8 mouse cellular contexts compared by ENCODE assay signal in the genomic region with DNA sequence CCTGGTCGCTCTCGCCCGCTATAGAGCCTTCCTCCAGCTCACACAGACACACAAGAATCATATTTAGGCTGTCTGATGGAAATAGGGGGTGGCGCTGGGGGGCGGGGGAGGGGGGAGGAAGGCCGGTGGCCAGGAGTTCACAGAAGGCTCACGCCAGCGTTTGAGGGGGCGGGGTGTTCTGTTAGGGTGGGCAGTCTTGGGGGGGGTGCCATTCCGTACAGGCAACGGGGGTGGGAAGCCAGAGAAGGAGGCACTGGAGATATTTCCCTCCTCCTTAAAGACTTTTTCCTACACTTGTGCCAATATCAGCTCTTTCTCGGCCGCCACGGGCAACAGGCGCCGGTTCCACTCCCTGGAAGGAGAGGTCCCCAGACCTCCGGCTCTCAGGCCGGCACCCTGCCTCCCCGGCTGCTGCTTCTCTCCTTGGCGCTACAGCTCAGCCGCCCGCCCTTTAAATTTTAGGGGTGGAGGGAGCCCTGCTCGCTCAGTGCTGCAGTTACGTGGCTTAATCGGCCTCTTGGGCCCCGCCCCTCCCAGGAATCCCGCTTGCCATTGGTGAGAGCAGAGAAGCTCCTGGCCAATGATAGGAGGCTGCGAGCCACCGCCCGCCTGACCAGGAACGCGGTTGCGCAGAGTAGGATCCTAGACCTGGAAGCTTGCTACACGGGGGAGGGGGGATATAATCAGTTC. TPM values are rescaled to one million over a fixed set of nuclear protein-coding genes. Genes with fewer than 3 reads are reported as not detected.
A peak's percentile ranks its signal among the peaks of the same experiment; 100 is the strongest.
DNase-seq lines count a peak whose midpoint lies in the region; ATAC-seq and TF ChIP-seq lines count a peak whose summit lies in the region.

No protein-coding gene starts in this region.

- H3K4me3 ChIP-seq in MEL (ENCODE audit: control insufficient read depth in 1 of 2, insufficient read depth in 1 of 2, low read depth in 2 of 2, low read length in 2 of 2): peak overlapping the region; percentile 61 to 83
- H3K4me3 ChIP-seq in cerebellum, adult 2 months (replicated peaks; ENCODE audit: insufficient read depth, low read depth, low read length): peak overlapping the region; percentile 91
- peak overlapping the region; percentile 58 for H3K4me3 ChIP-seq in forebrain, postnatal 0 days (ENCODE audit: low read depth, low read length)
- peak overlapping the region; percentile 60 for H3K4me3 ChIP-seq in lung, embryonic 16.5 days (ENCODE audit: low read length)

- H3K4me2 ChIP-seq in forebrain, postnatal 0 days (ENCODE audit: low read depth): peak overlapping the region; percentile 93
- peak overlapping the region; percentile 84 for H3K4me2 ChIP-seq in lung, embryonic 16.5 days (ENCODE audit: low read depth, low read length)

- peaks cover 0 to 10% of the 10 kb centered on the region in 2 experiments; a peak in 3 of 4 replicates for H3K4me1 ChIP-seq in MEL (ENCODE audit: control insufficient read depth in 1 of 2, insufficient read depth in 2 of 2, low read length in 2 of 2)
- H3K4me1 ChIP-seq in cerebellum, adult 2 months (ENCODE audit: control insufficient read depth, insufficient read depth, low read length): no peaks in the 10 kb centered on the region
- H3K4me1 ChIP-seq in forebrain, postnatal 0 days (ENCODE audit: insufficient read depth): peaks cover 4% of the 10 kb centered on the region; the same call in 1 of the 2 replicates
- peaks cover 39% of the 10 kb centered on the region for H3K4me1 ChIP-seq in lung, embryonic 16.5 days (replicated peaks; ENCODE audit: control insufficient read depth, insufficient read depth, low read length)

- DNase-seq in MEL (ENCODE audit: low read depth, low spot score): peak; percentile 98
- peak; percentile 97 to 99 for DNase-seq in cerebellum, adult 2 months
- DNase-seq in forebrain, postnatal 0 days: peak; percentile 97
- DNase-seq in heart, postnatal 4 days: peak; percentile 97
- peak; percentile 88 for DNase-seq in layer of hippocampus, adult 9-10 months (ENCODE audit: low spot score)
- peak; percentile 76 for DNase-seq in ovary, postnatal 10 days (ENCODE audit: low spot score)
- peak; percentile 93 for DNase-seq in thymus, postnatal 10 days (ENCODE audit: low spot score in 2 of 2)

- no peaks in the 10 kb centered on the region for H3K79me2 ChIP-seq in MEL (ENCODE audit: control insufficient read depth, insufficient read depth, low read length, poor library complexity)

- peaks cover 0 to 6% of the 10 kb centered on the region in 2 experiments; a peak in 2 of 4 replicates for H3K36me3 ChIP-seq in MEL (ENCODE audit: control insufficient read depth in 1 of 2, insufficient read depth in 2 of 2, low read length in 2 of 2)
- no peaks in the 10 kb centered on the region for H3K36me3 ChIP-seq in forebrain, postnatal 0 days (ENCODE audit: insufficient read depth)
- H3K36me3 ChIP-seq in lung, embryonic 16.5 days (ENCODE audit: control insufficient read depth, insufficient read depth, low read length): no peaks in the 10 kb centered on the region

- H3K9ac ChIP-seq in MEL (ENCODE audit: control insufficient read depth, low read depth, low read length, poor library complexity, severe bottlenecking): peak overlapping the region; percentile 62
- peak overlapping the region; percentile 62 for H3K9ac ChIP-seq in forebrain, postnatal 0 days
- peak overlapping the region; percentile 70 for H3K9ac ChIP-seq in lung, embryonic 16.5 days (ENCODE audit: low read length)

- WGBS in cerebellum, adult 2 months: 0% methylated on average over 34 of the region's 34 CpGs
- 0% methylated on average over 34 of the region's 34 CpGs for WGBS in forebrain, postnatal 0 days
- under 1% methylated on average over 34 of the region's 34 CpGs for WGBS in lung, embryonic 16.5 days

- no peak for TF ChIP-seq CTCF in MEL (IDR thresholded peaks at IDR 0.05 in 2 of 3, conservative IDR thresholded peaks at IDR 0.05 in 1 of 3; ENCODE audit: control insufficient read depth in 1 of 3, insufficient read depth in 1 of 3, low read depth in 2 of 3, low read length in 3 of 3, poor library complexity in 1 of 3, severe bottlenecking in 1 of 3)
- no peak for TF ChIP-seq CTCF in cerebellum, adult 2 months (IDR thresholded peaks at IDR 0.05; ENCODE audit: borderline replicate concordance, insufficient read depth, low read depth, low read length)
- TF ChIP-seq CTCF in forebrain, postnatal 0 days (IDR thresholded peaks at IDR 0.05; ENCODE audit: low read depth): no peak

- H3K27me3 ChIP-seq in MEL (ENCODE audit: control insufficient read depth in 1 of 2, insufficient read depth in 2 of 2, low read length in 2 of 2): no peaks in the 10 kb centered on the region; a peak in 1 of 4 replicates
- H3K27me3 ChIP-seq in cerebellum, adult 2 months (ENCODE audit: control insufficient read depth, insufficient read depth, low read length): no peaks in the 10 kb centered on the region
- no peaks in the 10 kb centered on the region for H3K27me3 ChIP-seq in forebrain, postnatal 0 days (ENCODE audit: insufficient read depth, low read length)
- H3K27me3 ChIP-seq in lung, embryonic 16.5 days (ENCODE audit: control insufficient read depth, insufficient read depth, low read depth, low read length): no peaks in the 10 kb centered on the region

- peak; percentile 98 for ATAC-seq in forebrain, postnatal 0 days
- ATAC-seq in lung, embryonic 16.5 days (ENCODE audit: low read depth): peak; percentile 93

- no peaks in the 10 kb centered on the region for H3K9me3 ChIP-seq in MEL (replicated peaks; ENCODE audit: insufficient read depth, low read length)
- no peaks in the 10 kb centered on the region for H3K9me3 ChIP-seq in forebrain, postnatal 0 days (ENCODE audit: low read length)
- no peaks in the 10 kb centered on the region for H3K9me3 ChIP-seq in lung, embryonic 16.5 days (ENCODE audit: control insufficient read depth, low read length)

- TF ChIP-seq RAD21 in MEL (IDR thresholded peaks at IDR 0.05; ENCODE audit: low read depth, low read length): no peak

- peak in 1 of 2 experiments; percentile 87; a peak in 2 of 4 replicates for TF ChIP-seq POLR2A in MEL (IDR thresholded peaks at IDR 0.05; ENCODE audit: control insufficient read depth in 1 of 2, insufficient read depth in 1 of 2, low read depth in 1 of 2, low read length in 2 of 2, poor library complexity in 1 of 2)
- TF ChIP-seq POLR2A in cerebellum, adult 2 months (IDR thresholded peaks at IDR 0.05; ENCODE audit: borderline replicate concordance, insufficient read depth, low read length): peak; percentile 94

- TF ChIP-seq EP300 in MEL (IDR thresholded peaks at IDR 0.05; ENCODE audit: low read depth in 1 of 2, low read length in 2 of 2): no peak

- H3K27ac ChIP-seq in MEL (ENCODE audit: control insufficient read depth, low read depth, low read length): peak overlapping the region; percentile 85
- peak overlapping the region; percentile 90 for H3K27ac ChIP-seq in cerebellum, adult 2 months (ENCODE audit: insufficient read depth, low read length)
- peak overlapping the region; percentile 84 for H3K27ac ChIP-seq in forebrain, postnatal 0 days (ENCODE audit: low read depth, low read length)
- peak overlapping the region; percentile 96 for H3K27ac ChIP-seq in lung, embryonic 16.5 days (ENCODE audit: low read length)

TF ChIP-seq in MEL, 35 proteins besides CTCF, POLR2A, EP300 and RAD21 (continues in another document):
- TF ChIP-seq RCOR1 (IDR thresholded peaks at IDR 0.05; ENCODE audit: low read depth, low read length) (no peak), CHD1 (IDR thresholded peaks at IDR 0.05; ENCODE audit: low read depth, low read length) (0 out of 2 replicates have a peak, but pooled peaks have one; percentile 71), MYC (IDR thresholded peaks at IDR 0.05; ENCODE audit: low read depth, low read length) (no peak), SIN3A (IDR thresholded peaks at IDR 0.05; ENCODE audit: low read length) (peak; percentile 77), E2F4 (IDR thresholded peaks at IDR 0.05; ENCODE audit: borderline replicate concordance, low read depth, low read length) (no peak), HCFC1 (IDR thresholded peaks at IDR 0.05; ENCODE audit: low read depth, low read length) (peak; percentile 69), CHD2 (IDR thresholded peaks at IDR 0.05; ENCODE audit: low read length) (0 out of 2 replicates have a peak, but pooled peaks have one; percentile 40), MAX (IDR thresholded peaks at IDR 0.05; ENCODE audit: low read length) (0 out of 2 replicates have a peak, but pooled peaks have one; percentile 12), MAZ (IDR thresholded peaks at IDR 0.05; ENCODE audit: low read depth, low read length) (peak; percentile 65; the same call in 1 of the 2 replicates), MXI1 (IDR thresholded peaks at IDR 0.05; ENCODE audit: low read depth, low read length) (peak; percentile 72; the same call in 1 of the 2 replicates), MAFK (IDR thresholded peaks at IDR 0.05; ENCODE audit: borderline replicate concordance, low read depth, low read length) (no peak), USF1 (IDR thresholded peaks at IDR 0.05; ENCODE audit: low read depth, low read length) (peak; percentile 36; the same call in 1 of the 2 replicates), USF2 (IDR thresholded peaks at IDR 0.05; ENCODE audit: borderline replicate concordance in 1 of 2, insufficient read depth in 1 of 2, low read depth in 1 of 2, low read length in 2 of 2) (no peak), NRF1 (IDR thresholded peaks at IDR 0.05; ENCODE audit: insufficient read depth, low read depth, low read length, poor library complexity, severe bottlenecking) (peak; percentile 80), ETS1 (IDR thresholded peaks at IDR 0.05; ENCODE audit: low read depth, low read length) (peak; percentile 24)

RNA-seq across cellular contexts. Expression of gene Creb3l1, which starts 16.2 kb away (rescaled TPM):
- 0.12 and 0.16 TPM in 2 replicates for total RNA-seq in MEL (2012; rRNA removed)
- 1 to 10 TPM in 1 of 2 experiments, not detected in 1; 9.1 TPM for polyA plus RNA-seq in MEL (2012; ENCODE audit: insufficient read depth in 1 of 2, insufficient read length in 2 of 2, low read depth in 1 of 2, low replicate concordance in 2 of 2, missing spikeins in 1 of 2)
- polyA plus RNA-seq in cerebellum, adult 2 months (2012; rRNA removed): 1.3 and 1.7 TPM in 2 replicates
- 1.4 and 2.0 TPM in 2 replicates for total RNA-seq in forebrain, postnatal 0 days (2014; rRNA removed)
- 2.9 TPM in 2 replicates for polyA plus RNA-seq in forebrain, postnatal 0 days (2015; fragmentation: Nextera tagmentation; extraction: Ambion mirVana)
- 10 to 100 TPM; 16.9 to 18.5 TPM for total RNA-seq in heart, postnatal 4 days (2021)
- polyA plus RNA-seq in lung, embryonic 16.5 days (2015; fragmentation: Nextera tagmentation; extraction: Ambion mirVana): 13.3 and 15.1 TPM in 2 replicates

RNA-seq across cellular contexts. Expression of gene Dgkz, which starts 32.4 kb away (rescaled TPM):
- 65.6 and 66.1 TPM in 2 replicates for total RNA-seq in MEL (2012; rRNA removed)
- polyA plus RNA-seq in MEL (2012; ENCODE audit: insufficient read depth in 1 of 2, insufficient read length in 2 of 2, low read depth in 1 of 2, low replicate concordance in 2 of 2, missing spikeins in 1 of 2): 100 to 1,000 TPM in 1 of 2 experiments, not detected in 1; 165 TPM
- 716 and 832 TPM in 2 replicates for polyA plus RNA-seq in cerebellum, adult 2 months (2012; rRNA removed)
- total RNA-seq in forebrain, postnatal 0 days (2014; rRNA removed): 112 and 116 TPM in 2 replicates
- polyA plus RNA-seq in forebrain, postnatal 0 days (2015; fragmentation: Nextera tagmentation; extraction: Ambion mirVana): 29.1 and 31.4 TPM in 2 replicates
- 10 to 100 TPM; 76.6 to 80.9 TPM for total RNA-seq in heart, postnatal 4 days (2021)
- 55.9 and 59.7 TPM in 2 replicates for polyA plus RNA-seq in lung, embryonic 16.5 days (2015; fragmentation: Nextera tagmentation; extraction: Ambion mirVana)

Comparison
In these comparisons a context has a peak if more than half of its experiments do, and no peak if none do; other contexts are left out.
1. Peak in every context shown above with its lines: DNase-seq, ATAC-seq, H3K4me3 ChIP-seq and H3K27ac ChIP-seq.